Mouse (Mus musculus) liver, embryonic 14.5 days (tissue): ENCODE measurements around the gene Mybl2. TPM values are rescaled to one million over a fixed set of nuclear protein-coding genes. Genes with fewer than 3 reads are reported as not detected.
"Not testable (repeated sequence)": the region's sequence is repeated elsewhere in the genome, so short reads cannot be mapped to it uniquely, and the experiment has no call there.

Experiments
- ATAC-seq: fragments of 200-750 bp; cut with Nextera tagmentation; 2 replicates; pipeline ENCODE4 v1.8.0; 2017; ENCODE audit warnings: moderate number of reproducible peaks, mild to moderate bottlenecking, moderate library complexity; ENCODE audit not compliant: insufficient read depth
- DNase-seq, 3 experiments: peaks; one replicate each; pipeline ENCODE4 v3.0.0-alpha.2; 2012 to 2013; ENCODE audit warnings: low read depth in 3 of 3, low spot score in 3 of 3
- H3K27ac ChIP-seq: fragments of 300-500 bp; sonication (generic); 2 replicates; pipeline ENCODE4 v1.5.1; 2014; ENCODE audit warnings: moderate library complexity, mild to moderate bottlenecking, control low read depth, inconsistent platforms
- H3K27me3 ChIP-seq: fragments of 300-500 bp; sonication (generic); 2 replicates; pipeline ENCODE4 v1.6.1; 2014; ENCODE audit warnings: mild to moderate bottlenecking, low read length, moderate library complexity; ENCODE audit not compliant: control insufficient read depth, insufficient read depth
- H3K36me3 ChIP-seq: fragments of 300-500 bp; sonication (generic); replicated peaks from 2 replicates; pipeline ENCODE4 v1.6.1; 2014; ENCODE audit warnings: low read depth; ENCODE audit not compliant: control insufficient read depth, insufficient read depth
- H3K4me1 ChIP-seq, 2 experiments: fragments of 200-500 bp in 1 of 2; fragments of 300-500 bp in 1 of 2; sonication (generic) in 1 of 2; replicated peaks; 2 replicates each; pipeline ENCODE4 v1.6.1; 2012 to 2014; ENCODE audit warnings: antibody characterized with exemption in 1 of 2, inconsistent platforms in 1 of 2, low read length in 1 of 2; ENCODE audit not compliant: control insufficient read depth in 2 of 2, insufficient read depth in 2 of 2
- H3K4me2 ChIP-seq: fragments of 300-500 bp; sonication (generic); 2 replicates; pipeline ENCODE4 v1.6.1; 2014; ENCODE audit warnings: low read depth, mild to moderate bottlenecking, control low read depth, moderate library complexity
- H3K4me3 ChIP-seq, 2 experiments: fragments of 200-500 bp in 1 of 2; fragments of 300-500 bp in 1 of 2; sonication (generic) in 1 of 2; 2 replicates each; pipeline ENCODE4 v1.5.1; 2012 to 2014; ENCODE audit warnings: low read depth in 2 of 2, low read length in 2 of 2, mild to moderate bottlenecking in 2 of 2, control low read depth in 1 of 2, inconsistent platforms in 1 of 2, moderate library complexity in 1 of 2; ENCODE audit not compliant: insufficient read depth in 1 of 2
- H3K9ac ChIP-seq: fragments of 300-500 bp; sonication (generic); replicated peaks from 2 replicates; pipeline ENCODE4 v1.6.1; 2014; ENCODE audit warnings: mild to moderate bottlenecking, control low read depth, moderate library complexity
- H3K9me3 ChIP-seq: fragments of 300-500 bp; sonication (generic); 2 replicates; pipeline ENCODE4 v1.6.1; 2016; ENCODE audit warnings: low read length, mixed read lengths; ENCODE audit not compliant: control insufficient read depth
- CTCF ChIP-seq: IDR thresholded peaks from 2 replicates; pipeline ENCODE4 v1.5.1; 2016; ENCODE audit warnings: antibody characterized with exemption, low read depth, control low read depth
- EP300 ChIP-seq: IDR thresholded peaks from 2 replicates; pipeline ENCODE4 v1.6.1; 2016; ENCODE audit warnings: antibody characterized with exemption, low read depth
- WGBS: fragments of 180-500 bp; shearing (Covaris S2); extraction: QIAGEN DNeasy Blood & Tissue Kit; methylation state at CpG from one replicate; pipeline ENCODE4 v1.1.7; 2014; ENCODE audit not compliant: insufficient replicate concordance; 5-methylcytosine and 5-hydroxymethylcytosine counted together
- polyA plus RNA-seq, 2 experiments: library from polyadenylated mRNA; depleted of rRNA in 1 of 2; stranded (reverse) in 1 of 2; unstranded in 1 of 2; fragments of >200 nt; fragmentation: Nextera tagmentation in 1 of 2; extraction: Ambion mirVana in 1 of 2; gene quantifications; 2 replicates each; pipeline versions ENCODE4 v1.2.1 to v1.2.3; 2012 to 2014

The Mybl2 gene
- polyA plus RNA-seq, 2 experiments = 30.8 to 33.7 TPM

- Histone ChIP-seq H3K4me3 (no peak overlapping the region), H3K4me1 (peaks cover 12 to 25% of the 10 kb centered on the region in 2 experiments), H3K9ac (no peak overlapping the region), H3K9me3 (no peaks in the 10 kb centered on the region), H3K27ac (no peak overlapping the region), H3K27me3 (no peaks in the 10 kb centered on the region), H3K4me2 (no peak overlapping the region), H3K36me3 (no peaks in the 10 kb centered on the region)
- DNase-seq = no peak
- 58% methylated on average over 4 of the region's 4 CpGs for WGBS
- no peak for ATAC-seq
- TF ChIP-seq EP300 (no peak), CTCF (no peak)
These were observed 2.4 kb upstream of the Mybl2 start for GRCm38 (mm10) chr2:163052101-163052500.

GRCm38 (mm10) chr2:163052826-163053225 is 1.7 kb upstream of the Mybl2 start:
- TF ChIP-seq EP300 (no peak), CTCF (no peak)
- ATAC-seq = no peak
- Histone ChIP-seq H3K4me3 (no peak overlapping the region), H3K27ac (no peak overlapping the region), H3K36me3 (no peaks in the 10 kb centered on the region), H3K9ac (no peak overlapping the region), H3K4me2 (no peak overlapping the region), H3K4me1 (peaks cover 12 to 26% of the 10 kb centered on the region in 2 experiments), H3K9me3 (no peaks in the 10 kb centered on the region), H3K27me3 (no peaks in the 10 kb centered on the region)
- 69% methylated on average over 4 of the region's 4 CpGs for WGBS
- DNase-seq = no peak

DNA sequence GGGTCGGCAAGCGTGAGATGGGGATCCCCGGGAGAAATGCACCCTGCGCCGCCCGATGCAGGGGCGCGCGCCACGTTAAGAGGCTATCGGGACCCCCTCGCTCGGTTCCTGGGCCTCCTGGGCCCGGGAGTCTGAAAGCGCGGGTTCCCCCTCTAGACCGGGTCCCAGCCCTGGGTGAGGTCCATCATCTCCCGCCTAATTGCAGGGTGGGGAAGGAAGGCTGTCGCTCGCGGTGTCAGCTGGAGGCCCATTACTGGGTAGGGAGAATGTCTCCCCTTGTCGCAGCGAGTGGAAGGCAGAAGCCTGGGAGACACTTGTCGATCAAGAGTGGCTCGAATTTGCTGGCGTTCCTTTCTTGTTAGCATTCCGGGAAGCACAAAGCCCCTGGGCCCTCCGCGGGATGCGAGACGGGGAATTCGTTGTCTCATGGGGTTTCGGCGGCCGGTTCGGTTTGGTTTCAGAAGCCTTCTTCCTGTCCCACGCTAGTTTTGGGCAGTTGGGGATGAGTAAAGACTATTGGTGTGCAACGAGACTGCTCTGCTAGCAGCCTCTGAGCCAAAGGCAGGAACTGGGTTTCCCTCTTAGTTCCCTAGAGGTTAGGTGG is 506 bp downstream of the Mybl2 start:
- no peak for TF ChIP-seq EP300
- TF ChIP-seq CTCF = no peak
- WGBS = under 1% methylated on average over 38 of the region's 38 CpGs
- H3K9me3 ChIP-seq = no peaks in the 10 kb centered on the region
- no peaks in the 10 kb centered on the region for H3K27me3 ChIP-seq
- peak overlapping the region; percentile 70 for H3K4me2 ChIP-seq
- peak overlapping the region; percentile 84 to 90 for H3K4me3 ChIP-seq
- ATAC-seq (peak; percentile 67), DNase-seq (peak in 1 of 3 experiments; percentile 31)
- peak overlapping the region; percentile 53 for H3K27ac ChIP-seq
- peaks cover 10% of the 10 kb centered on the region for H3K36me3 ChIP-seq
- H3K9ac ChIP-seq = peak overlapping the region; percentile 87
- H3K4me1 ChIP-seq = peaks cover 14 to 33% of the 10 kb centered on the region in 2 experiments

GRCm38 (mm10) chr2:163055715-163056114 is 1.2 kb downstream of the Mybl2 start:
- Histone ChIP-seq H3K4me3 (peak overlapping the region; percentile 84 to 90), H3K9me3 (no peaks in the 10 kb centered on the region), H3K27me3 (no peaks in the 10 kb centered on the region), H3K27ac (peak overlapping the region; percentile 53), H3K4me1 (peaks cover 14 to 33% of the 10 kb centered on the region in 2 experiments), H3K36me3 (peaks cover 10% of the 10 kb centered on the region), H3K4me2 (peak overlapping the region; percentile 70), H3K9ac (peak overlapping the region; percentile 87)
- no peak for DNase-seq
- TF ChIP-seq CTCF (no peak), EP300 (no peak)
- 27% methylated on average over 5 of the region's 5 CpGs for WGBS
- ATAC-seq = no peak

DNA sequence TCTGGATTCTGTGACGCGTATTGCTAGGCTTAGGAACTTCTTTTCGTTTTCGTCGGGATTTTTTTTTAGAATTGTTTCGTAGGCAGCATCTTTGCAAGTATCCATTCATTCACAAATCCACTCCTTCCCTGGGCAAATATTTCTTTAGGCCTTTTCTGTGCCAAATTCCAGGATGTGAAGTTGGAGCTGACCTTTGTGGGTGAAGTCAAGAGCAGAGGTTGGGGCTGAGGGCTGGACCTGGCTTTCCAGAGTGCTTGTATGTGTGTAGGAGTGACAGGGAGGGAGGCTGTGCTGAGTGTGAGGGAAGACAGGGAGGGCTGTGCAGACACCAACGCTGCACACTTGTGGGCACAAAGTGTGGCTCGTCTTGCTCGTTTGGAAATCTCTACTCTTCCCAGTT is 2.1 kb downstream of the Mybl2 start:
- Histone ChIP-seq H3K4me3 (peak overlapping the region; percentile 84 to 90; a peak in 3 of 4 replicates), H3K27ac (no peak overlapping the region), H3K4me1 (peaks cover 14 to 39% of the 10 kb centered on the region in 2 experiments), H3K36me3 (peaks cover 16% of the 10 kb centered on the region), H3K9ac (no peak overlapping the region), H3K4me2 (peak overlapping the region; percentile 70), H3K9me3 (no peaks in the 10 kb centered on the region), H3K27me3 (no peaks in the 10 kb centered on the region)
- DNase-seq (no peak), ATAC-seq (no peak)
- TF ChIP-seq EP300 = no peak
- TF ChIP-seq CTCF = 0 out of 2 replicates have a peak, but pooled peaks have one; percentile 1
- 81% methylated on average over 9 of the region's 9 CpGs for WGBS

- not testable (repeated sequence) for DNase-seq, H3K27ac ChIP-seq, H3K9ac ChIP-seq, ATAC-seq, H3K4me2 ChIP-seq, H3K27me3 ChIP-seq, H3K9me3 ChIP-seq, H3K4me3 ChIP-seq
- peaks cover 11 to 34% of the 10 kb centered on the region in 2 experiments for H3K4me1 ChIP-seq
- WGBS = 71% methylated on average over 7 of the region's 7 CpGs
- peaks cover 36% of the 10 kb centered on the region for H3K36me3 ChIP-seq
These were observed 4.5 kb downstream of the Mybl2 start for GRCm38 (mm10) chr2:163058981-163059380.
